Mouse (Mus musculus): ENCODE results near the gene Hacd1. TPM values are rescaled to one million over a fixed set of nuclear protein-coding genes. Genes with fewer than 3 reads are reported as not detected.

The Hacd1 gene
- total and polyA plus RNA-seq, 3 experiments: 14.6 to 23.1 TPM; not detected in 1

GRCm38 (mm10) chr2:13932253-13932652 lies 123.7 kb downstream of the Hacd1 start:
- Histone ChIP-seq H3K9me3 (replicated peaks; ENCODE audit: insufficient read depth, low read length) (no peaks in the 10 kb centered on the region), H3K36me3 (ENCODE audit: control insufficient read depth in 1 of 2, insufficient read depth in 2 of 2, low read length in 2 of 2) (no peaks in the 10 kb centered on the region), H3K27ac (ENCODE audit: control insufficient read depth, low read depth, low read length) (no peak overlapping the region), H3K79me2 (ENCODE audit: control insufficient read depth, insufficient read depth, low read length, poor library complexity) (no peaks in the 10 kb centered on the region), H3K4me1 (ENCODE audit: control insufficient read depth in 1 of 2, insufficient read depth in 2 of 2, low read length in 2 of 2) (no peaks in the 10 kb centered on the region), H3K9ac (ENCODE audit: control insufficient read depth, low read depth, low read length, poor library complexity, severe bottlenecking) (no peak overlapping the region), H3K27me3 (ENCODE audit: control insufficient read depth in 1 of 2, insufficient read depth in 2 of 2, low read length in 2 of 2) (peaks cover 2 to 3% of the 10 kb centered on the region in 2 experiments; a peak in 3 of 4 replicates), H3K4me3 (ENCODE audit: control insufficient read depth in 1 of 2, insufficient read depth in 1 of 2, low read depth in 2 of 2, low read length in 2 of 2) (no peak overlapping the region)
- no peak for DNase-seq (ENCODE audit: low read depth, low spot score)
- TF ChIP-seq GABPA (IDR thresholded peaks at IDR 0.05; ENCODE audit: low read depth, low read length) (no peak), TBP (IDR thresholded peaks at IDR 0.05; ENCODE audit: low read depth, low read length) (no peak), ETS1 (IDR thresholded peaks at IDR 0.05; ENCODE audit: low read depth, low read length) (no peak), POLR2A (IDR thresholded peaks at IDR 0.05; ENCODE audit: control insufficient read depth in 1 of 2, insufficient read depth in 1 of 2, low read depth in 1 of 2, low read length in 2 of 2, poor library complexity in 1 of 2) (no peak), KAT2A (conservative IDR thresholded peaks at IDR 0.05; ENCODE audit: low read depth, low read length) (no peak), MAZ (IDR thresholded peaks at IDR 0.05; ENCODE audit: low read depth, low read length) (no peak), TCF12 (IDR thresholded peaks at IDR 0.05; ENCODE audit: low read depth, low read length) (no peak), ZMIZ1 (IDR thresholded peaks at IDR 0.05; ENCODE audit: low read depth, low read length) (no peak), ZC3H11A (IDR thresholded peaks at IDR 0.05; ENCODE audit: low read depth, low read length) (no peak), MAX (IDR thresholded peaks at IDR 0.05; ENCODE audit: low read length) (no peak), CTCF (IDR thresholded peaks at IDR 0.05 in 2 of 3, conservative IDR thresholded peaks at IDR 0.05 in 1 of 3; ENCODE audit: control insufficient read depth in 1 of 3, insufficient read depth in 1 of 3, low read depth in 2 of 3, low read length in 3 of 3, poor library complexity in 1 of 3, severe bottlenecking in 1 of 3) (no peak), MYB (IDR thresholded peaks at IDR 0.05; ENCODE audit: low read depth, low read length) (no peak), MXI1 (IDR thresholded peaks at IDR 0.05; ENCODE audit: low read depth, low read length) (no peak), USF2 (IDR thresholded peaks at IDR 0.05; ENCODE audit: borderline replicate concordance in 1 of 2, insufficient read depth in 1 of 2, low read depth in 1 of 2, low read length in 2 of 2) (no peak), GATA1 (IDR thresholded peaks at IDR 0.05; ENCODE audit: low read depth, low read length) (no peak), MEF2A (IDR thresholded peaks at IDR 0.05; ENCODE audit: extremely low read depth, insufficient replicate concordance, low read depth, low read length, poor library complexity, severe bottlenecking) (no peak), HCFC1 (IDR thresholded peaks at IDR 0.05; ENCODE audit: low read depth, low read length) (no peak), SMC3 (IDR thresholded peaks at IDR 0.05; ENCODE audit: low read depth, low read length) (no peak)

GRCm38 (mm10) chr2:13930724-13931123 lies 125.2 kb downstream of the Hacd1 start:
- no peak overlapping the region for H3K4me3 ChIP-seq (ENCODE audit: control insufficient read depth in 1 of 2, insufficient read depth in 1 of 2, low read depth in 2 of 2, low read length in 2 of 2)
- H3K27ac ChIP-seq (ENCODE audit: control insufficient read depth, low read depth, low read length): no peak overlapping the region
- DNase-seq (ENCODE audit: low read depth, low spot score): no peak
- H3K27me3 ChIP-seq (ENCODE audit: control insufficient read depth in 1 of 2, insufficient read depth in 2 of 2, low read length in 2 of 2): peaks cover 2 to 3% of the 10 kb centered on the region in 2 experiments; a peak in 3 of 4 replicates
- TF ChIP-seq RCOR1 (IDR thresholded peaks at IDR 0.05; ENCODE audit: low read depth, low read length) (no peak), POLR2A (IDR thresholded peaks at IDR 0.05; ENCODE audit: control insufficient read depth in 1 of 2, insufficient read depth in 1 of 2, low read depth in 1 of 2, low read length in 2 of 2, poor library complexity in 1 of 2) (no peak), ELF1 (IDR thresholded peaks at IDR 0.05; ENCODE audit: low read depth, low read length) (no peak), KAT2A (conservative IDR thresholded peaks at IDR 0.05; ENCODE audit: low read depth, low read length) (no peak), MAZ (IDR thresholded peaks at IDR 0.05; ENCODE audit: low read depth, low read length) (no peak), CHD1 (IDR thresholded peaks at IDR 0.05; ENCODE audit: low read depth, low read length) (no peak)
- no peaks in the 10 kb centered on the region for H3K79me2 ChIP-seq (ENCODE audit: control insufficient read depth, insufficient read depth, low read length, poor library complexity)
- no peak overlapping the region for H3K9ac ChIP-seq (ENCODE audit: control insufficient read depth, low read depth, low read length, poor library complexity, severe bottlenecking)
- H3K4me1 ChIP-seq (ENCODE audit: control insufficient read depth in 1 of 2, insufficient read depth in 2 of 2, low read length in 2 of 2): no peaks in the 10 kb centered on the region
- H3K9me3 ChIP-seq (replicated peaks; ENCODE audit: insufficient read depth, low read length): no peaks in the 10 kb centered on the region
- no peaks in the 10 kb centered on the region for H3K36me3 ChIP-seq (ENCODE audit: control insufficient read depth in 1 of 2, insufficient read depth in 2 of 2, low read length in 2 of 2)

Measured in MEL (cell line).